Mouse (Mus musculus): ENCODE results near the gene Iqcc. TPM values are rescaled to one million over a fixed set of nuclear protein-coding genes. Genes with fewer than 3 reads are reported as not detected.

Gene Iqcc
- polyA plus RNA-seq (2017; shearing (Covaris generic)), result 41.4 TPM

GRCm38 (mm10) chr4:129618786-129619691 lies at the start of gene Iqcc:
Gene Iqcc (minus strand): TSS chr4:129619099.

GRCm38 (mm10) chr4:129640638-129641467 lies 22.0 kb upstream of the Iqcc start, which contains the start of gene Txlna:
Gene Txlna (minus strand): TSS chr4:129641065.

GRCm38 (mm10) chr4:129623681-129624091 lies 4.8 kb upstream of the Iqcc start, which contains the start of gene Ccdc28b:
Gene Ccdc28b (minus strand): TSS chr4:129623947.

GRCm38 (mm10) chr4:129614093-129614492 lies 4.8 kb downstream of the Iqcc start, which contains the start of gene Dcdc2b:
Gene Dcdc2b (minus strand): TSS chr4:129614257.

GRCm38 (mm10) chr4:129600233-129601158 lies 18.4 kb downstream of the Iqcc start, which contains the start of the genes Eif3i and Tmem234:
Gene Eif3i (minus strand): TSS chr4:129600648.
Gene Tmem234 (plus strand): TSS chr4:129600668.

GRCm38 (mm10) chr4:129578466-129578865 lies 40.4 kb downstream of the Iqcc start, which contains the start of gene Fam167b:
Gene Fam167b (minus strand): TSS chr4:129578549.

GRCm38 (mm10) chr4:129573430-129573829 lies 45.5 kb downstream of the Iqcc start, which contains the start of gene Lck:
Gene Lck (minus strand): TSS chr4:129573641.

Other genes starting within 250 kb of the Iqcc start
- gene Zbtb8a, start 241.0 kb downstream of the Iqcc start, polyA plus RNA-seq (2017; shearing (Covaris generic)), result 9.9 TPM
- gene Zbtb8b, start 178.2 kb downstream of the Iqcc start, polyA plus RNA-seq (2017; shearing (Covaris generic)), result 0.36 TPM
- 34.0 TPM for gene Bsdc1, start 157.5 kb downstream of the Iqcc start, polyA plus RNA-seq (2017; shearing (Covaris generic))
- gene Tssk3, start 128.1 kb downstream of the Iqcc start, polyA plus RNA-seq (2017; shearing (Covaris generic)), result not detected
- gene Fam229a, start 127.9 kb downstream of the Iqcc start, polyA plus RNA-seq (2017; shearing (Covaris generic)), result not detected
- 33.6 TPM for gene Marcksl1, start 105.5 kb downstream of the Iqcc start, polyA plus RNA-seq (2017; shearing (Covaris generic))
- 329 TPM for gene Hdac1, start 76.4 kb downstream of the Iqcc start, polyA plus RNA-seq (2017; shearing (Covaris generic))
- 1,521 TPM for gene Lck, start 45.5 kb downstream of the Iqcc start, polyA plus RNA-seq (2017; shearing (Covaris generic))
- gene Fam167b, start 40.5 kb downstream of the Iqcc start, polyA plus RNA-seq (2017; shearing (Covaris generic)), result 0.36 TPM
- gene Eif3i, start 18.5 kb downstream of the Iqcc start, polyA plus RNA-seq (2017; shearing (Covaris generic)), result 163 TPM
- gene Tmem234, start 18.4 kb downstream of the Iqcc start, polyA plus RNA-seq (2017; shearing (Covaris generic)), result 227 TPM
- 7.7 TPM for gene Dcdc2b, start 4.8 kb downstream of the Iqcc start, polyA plus RNA-seq (2017; shearing (Covaris generic))
- gene Ccdc28b, start 4.8 kb upstream of the Iqcc start, polyA plus RNA-seq (2017; shearing (Covaris generic)), result 22.7 TPM
- 66.2 TPM for gene Txlna, start 22.0 kb upstream of the Iqcc start, polyA plus RNA-seq (2017; shearing (Covaris generic))
- 19.5 TPM for gene Kpna6, start 53.7 kb upstream of the Iqcc start, polyA plus RNA-seq (2017; shearing (Covaris generic))
- 19.5 TPM for gene Tmem39b, start 77.7 kb upstream of the Iqcc start, polyA plus RNA-seq (2017; shearing (Covaris generic))
- 181 TPM for gene Khdrbs1, start 123.2 kb upstream of the Iqcc start, polyA plus RNA-seq (2017; shearing (Covaris generic))
- 443 TPM for gene Ptp4a2, start 192.1 kb upstream of the Iqcc start, polyA plus RNA-seq (2017; shearing (Covaris generic))